Mouse (Mus musculus): Measurements from ENCODE around the gene Tchp. TPM values are rescaled to one million over a fixed set of nuclear protein-coding genes. Genes with fewer than 3 reads are reported as not detected.

The Tchp gene
- polyA plus RNA-seq, 1 experiment from 2014 or later = 2.9 TPM

GRCm38 (mm10) chr5:114728160-114728559 is 20.6 kb downstream of the Tchp start:
- no peaks in the 10 kb centered on the region for H3K27me3 ChIP-seq (ENCODE audit: control insufficient read depth, insufficient read depth, low read depth, low read length)
- no peaks in the 10 kb centered on the region for H3K4me1 ChIP-seq (ENCODE audit: control insufficient read depth, low read depth, low read length)
- ATAC-seq (ENCODE audit: low read depth) = no peak
- H3K4me2 ChIP-seq (ENCODE audit: low read depth, low read length) = no peak overlapping the region
- H3K4me3 ChIP-seq (ENCODE audit: low read depth, low read length) = no peak overlapping the region
- no peaks in the 10 kb centered on the region for H3K9me3 ChIP-seq (replicated peaks; ENCODE audit: control insufficient read depth, low read length)
- H3K36me3 ChIP-seq (ENCODE audit: control insufficient read depth, insufficient read depth) = peaks cover 18% of the 10 kb centered on the region
- H3K27ac ChIP-seq (ENCODE audit: low read length) = no peak overlapping the region
- H3K9ac ChIP-seq (ENCODE audit: low read depth, low read length) = no peak overlapping the region
- 80% methylated on average over 10 of the region's 10 CpGs for WGBS (ENCODE audit: insufficient replicate concordance)

- ATAC-seq (ENCODE audit: low read depth) = no peak
These were observed 22.6 kb downstream of the Tchp start for GRCm38 (mm10) chr5:114730129-114730528.

GRCm38 (mm10) chr5:114731498-114731897 is 23.9 kb downstream of the Tchp start:
- H3K36me3 ChIP-seq (ENCODE audit: control insufficient read depth, insufficient read depth) = peaks cover 26% of the 10 kb centered on the region
- WGBS (ENCODE audit: insufficient replicate concordance) = 72% methylated on average over 6 of the region's 6 CpGs

More at GRCm38 (mm10) chr5:114730129-114730528, 22.6 kb downstream of the Tchp start:
- Histone ChIP-seq H3K27ac (ENCODE audit: low read length) (no peak overlapping the region), H3K9ac (ENCODE audit: low read depth, low read length) (no peak overlapping the region), H3K9me3 (replicated peaks; ENCODE audit: control insufficient read depth, low read length) (no peaks in the 10 kb centered on the region), H3K4me3 (ENCODE audit: low read depth, low read length) (no peak overlapping the region), H3K27me3 (ENCODE audit: control insufficient read depth, insufficient read depth, low read depth, low read length) (no peaks in the 10 kb centered on the region), H3K36me3 (ENCODE audit: control insufficient read depth, insufficient read depth) (peaks cover 18% of the 10 kb centered on the region), H3K4me1 (ENCODE audit: control insufficient read depth, low read depth, low read length) (no peaks in the 10 kb centered on the region), H3K4me2 (ENCODE audit: low read depth, low read length) (no peak overlapping the region)
- 82% methylated on average over 10 of the region's 10 CpGs for WGBS (ENCODE audit: insufficient replicate concordance)

GRCm38 (mm10) chr5:114731969-114732368 is 24.4 kb downstream of the Tchp start:
- Histone ChIP-seq H3K9me3 (replicated peaks; ENCODE audit: control insufficient read depth, low read length) (no peaks in the 10 kb centered on the region), H3K27me3 (ENCODE audit: control insufficient read depth, insufficient read depth, low read depth, low read length) (no peaks in the 10 kb centered on the region), H3K4me2 (ENCODE audit: low read depth, low read length) (no peak overlapping the region), H3K27ac (ENCODE audit: low read length) (no peak overlapping the region), H3K36me3 (ENCODE audit: control insufficient read depth, insufficient read depth) (peaks cover 30% of the 10 kb centered on the region), H3K4me1 (ENCODE audit: control insufficient read depth, low read depth, low read length) (no peaks in the 10 kb centered on the region), H3K9ac (ENCODE audit: low read depth, low read length) (no peak overlapping the region), H3K4me3 (ENCODE audit: low read depth, low read length) (no peak overlapping the region)
- 83% methylated on average over 15 of the region's 15 CpGs for WGBS (ENCODE audit: insufficient replicate concordance)
- no peak for ATAC-seq (ENCODE audit: low read depth)

More at GRCm38 (mm10) chr5:114731498-114731897, 23.9 kb downstream of the Tchp start:
- no peak for ATAC-seq (ENCODE audit: low read depth)
- H3K9me3 ChIP-seq (replicated peaks; ENCODE audit: control insufficient read depth, low read length) = no peaks in the 10 kb centered on the region
- no peaks in the 10 kb centered on the region for H3K4me1 ChIP-seq (ENCODE audit: control insufficient read depth, low read depth, low read length)
- H3K4me3 ChIP-seq (ENCODE audit: low read depth, low read length) = no peak overlapping the region
- H3K4me2 ChIP-seq (ENCODE audit: low read depth, low read length) = no peak overlapping the region
- H3K27me3 ChIP-seq (ENCODE audit: control insufficient read depth, insufficient read depth, low read depth, low read length) = no peaks in the 10 kb centered on the region
- no peak overlapping the region for H3K9ac ChIP-seq (ENCODE audit: low read depth, low read length)
- H3K27ac ChIP-seq (ENCODE audit: low read length) = no peak overlapping the region

GRCm38 (mm10) chr5:114733606-114734005 is 26.0 kb downstream of the Tchp start:
- peaks cover 40% of the 10 kb centered on the region for H3K36me3 ChIP-seq (ENCODE audit: control insufficient read depth, insufficient read depth)
- no peaks in the 10 kb centered on the region for H3K4me1 ChIP-seq (ENCODE audit: control insufficient read depth, low read depth, low read length)
- WGBS (ENCODE audit: insufficient replicate concordance) = 86% methylated on average over 15 of the region's 15 CpGs

GRCm38 (mm10) chr5:114737090-114737887 is 29.7 kb downstream of the Tchp start:
- no peak overlapping the region for H3K4me3 ChIP-seq (ENCODE audit: low read depth, low read length)
- H3K27me3 ChIP-seq (ENCODE audit: control insufficient read depth, insufficient read depth, low read depth, low read length) = no peaks in the 10 kb centered on the region
- peaks cover 48% of the 10 kb centered on the region for H3K36me3 ChIP-seq (ENCODE audit: control insufficient read depth, insufficient read depth)
- H3K4me2 ChIP-seq (ENCODE audit: low read depth, low read length) = no peak overlapping the region
- H3K9me3 ChIP-seq (replicated peaks; ENCODE audit: control insufficient read depth, low read length) = no peaks in the 10 kb centered on the region
- no peaks in the 10 kb centered on the region for H3K4me1 ChIP-seq (ENCODE audit: control insufficient read depth, low read depth, low read length)
- WGBS (ENCODE audit: insufficient replicate concordance) = 80% methylated on average over 21 of the region's 21 CpGs
- H3K9ac ChIP-seq (ENCODE audit: low read depth, low read length) = no peak overlapping the region
- H3K27ac ChIP-seq (ENCODE audit: low read length) = no peak overlapping the region
- peak; percentile 25; the same call in 1 of the 2 replicates for ATAC-seq (ENCODE audit: low read depth)

More at GRCm38 (mm10) chr5:114733606-114734005, 26.0 kb downstream of the Tchp start:
- no peak overlapping the region for H3K4me3 ChIP-seq (ENCODE audit: low read depth, low read length)
- no peaks in the 10 kb centered on the region for H3K27me3 ChIP-seq (ENCODE audit: control insufficient read depth, insufficient read depth, low read depth, low read length)
- no peak overlapping the region for H3K27ac ChIP-seq (ENCODE audit: low read length)
- H3K9me3 ChIP-seq (replicated peaks; ENCODE audit: control insufficient read depth, low read length) = no peaks in the 10 kb centered on the region
- H3K4me2 ChIP-seq (ENCODE audit: low read depth, low read length) = no peak overlapping the region
- ATAC-seq (ENCODE audit: low read depth) = no peak
- no peak overlapping the region for H3K9ac ChIP-seq (ENCODE audit: low read depth, low read length)

- no peak overlapping the region for H3K9ac ChIP-seq (ENCODE audit: low read depth, low read length)
- H3K4me2 ChIP-seq (ENCODE audit: low read depth, low read length) = no peak overlapping the region
- H3K4me1 ChIP-seq (ENCODE audit: control insufficient read depth, low read depth, low read length) = no peaks in the 10 kb centered on the region
- H3K27ac ChIP-seq (ENCODE audit: low read length) = no peak overlapping the region
- H3K4me3 ChIP-seq (ENCODE audit: low read depth, low read length) = no peak overlapping the region
- 72% methylated on average over 12 of the region's 12 CpGs for WGBS (ENCODE audit: insufficient replicate concordance)
- no peaks in the 10 kb centered on the region for H3K27me3 ChIP-seq (ENCODE audit: control insufficient read depth, insufficient read depth, low read depth, low read length)
- peaks cover 48% of the 10 kb centered on the region for H3K36me3 ChIP-seq (ENCODE audit: control insufficient read depth, insufficient read depth)
- no peaks in the 10 kb centered on the region for H3K9me3 ChIP-seq (replicated peaks; ENCODE audit: control insufficient read depth, low read length)
- peak; percentile 70 for ATAC-seq (ENCODE audit: low read depth)
These were observed 31.2 kb downstream of the Tchp start for GRCm38 (mm10) chr5:114738707-114739241.

- Histone ChIP-seq H3K36me3 (ENCODE audit: control insufficient read depth, insufficient read depth) (peaks cover 58% of the 10 kb centered on the region), H3K9ac (ENCODE audit: low read depth, low read length) (no peak overlapping the region), H3K9me3 (replicated peaks; ENCODE audit: control insufficient read depth, low read length) (no peaks in the 10 kb centered on the region), H3K27me3 (ENCODE audit: control insufficient read depth, insufficient read depth, low read depth, low read length) (no peaks in the 10 kb centered on the region), H3K27ac (ENCODE audit: low read length) (no peak overlapping the region), H3K4me3 (ENCODE audit: low read depth, low read length) (no peak overlapping the region), H3K4me2 (ENCODE audit: low read depth, low read length) (no peak overlapping the region), H3K4me1 (ENCODE audit: control insufficient read depth, low read depth, low read length) (no peaks in the 10 kb centered on the region)
- 61% methylated on average over 4 of the region's 4 CpGs for WGBS (ENCODE audit: insufficient replicate concordance)
- no peak for ATAC-seq (ENCODE audit: low read depth)
These were observed 33.0 kb downstream of the Tchp start for GRCm38 (mm10) chr5:114740595-114740994.

GRCm38 (mm10) chr5:114742572-114742971 is 35.0 kb downstream of the Tchp start:
- Histone ChIP-seq H3K4me2 (ENCODE audit: low read depth, low read length) (no peak overlapping the region), H3K4me3 (ENCODE audit: low read depth, low read length) (no peak overlapping the region), H3K27ac (ENCODE audit: low read length) (no peak overlapping the region), H3K9me3 (replicated peaks; ENCODE audit: control insufficient read depth, low read length) (no peaks in the 10 kb centered on the region), H3K27me3 (ENCODE audit: control insufficient read depth, insufficient read depth, low read depth, low read length) (no peaks in the 10 kb centered on the region), H3K4me1 (ENCODE audit: control insufficient read depth, low read depth, low read length) (no peaks in the 10 kb centered on the region), H3K36me3 (ENCODE audit: control insufficient read depth, insufficient read depth) (peaks cover 44% of the 10 kb centered on the region), H3K9ac (ENCODE audit: low read depth, low read length) (no peak overlapping the region)
- WGBS (ENCODE audit: insufficient replicate concordance) = 88% methylated on average over 10 of the region's 10 CpGs
- ATAC-seq (ENCODE audit: low read depth) = no peak

Data from liver, embryonic 16.5 days (tissue).